Mouse (Mus musculus) heart, embryonic 10.5 days (tissue): Measurements from ENCODE around the gene Wdr76. TPM values are rescaled to one million over a fixed set of nuclear protein-coding genes. Genes with fewer than 3 reads are reported as not detected.
A peak's percentile ranks its signal among the peaks of the same experiment; 100 is the strongest.

Experiments used
- DNase-seq: peaks from one replicate; pipeline ENCODE4 v3.0.0-alpha.2; 2017; ENCODE audit warnings: low spot score
- H3K27ac ChIP-seq: fragments of 300-500 bp; sonication (generic); 2 replicates; pipeline ENCODE4 v1.5.1; 2016; ENCODE audit warnings: mild to moderate bottlenecking
- H3K27me3 ChIP-seq: fragments of 300-500 bp; sonication (generic); 2 replicates; pipeline ENCODE4 v1.6.1; 2016; ENCODE audit warnings: mild to moderate bottlenecking; ENCODE audit not compliant: poor library complexity, insufficient read depth, severe bottlenecking
- H3K36me3 ChIP-seq: fragments of 300-500 bp; sonication (generic); 2 replicates; pipeline ENCODE4 v1.6.1; 2016; ENCODE audit warnings: mild to moderate bottlenecking, moderate library complexity
- H3K4me1 ChIP-seq: fragments of 300-500 bp; sonication (generic); 2 replicates; pipeline ENCODE4 v1.6.1; 2016; ENCODE audit warnings: mild to moderate bottlenecking
- H3K4me3 ChIP-seq: fragments of 300-500 bp; sonication (generic); 2 replicates; pipeline ENCODE4 v1.5.1; 2016; ENCODE audit warnings: mild to moderate bottlenecking, moderate library complexity
- H3K9me3 ChIP-seq: fragments of 300-500 bp; sonication (generic); 2 replicates; pipeline ENCODE4 v1.6.1; 2016; ENCODE audit warnings: mild to moderate bottlenecking, moderate library complexity
- WGBS: fragments of 180-500 bp; shearing (Covaris S2); methylation state at CpG from one replicate; pipeline ENCODE4 v1.1.7; 2016; 5-methylcytosine and 5-hydroxymethylcytosine counted together
- polyA plus RNA-seq: library from polyadenylated mRNA; unstranded; fragments of >200 nt; fragmentation: Nextera tagmentation; extraction: Ambion mirVana; gene quantifications from 2 replicates; pipeline ENCODE4 v1.2.1, GENCODE M21; 2016

The Wdr76 gene
- polyA plus RNA-seq, 1 experiment from 2014 or later, result 9.1 TPM

- Histone ChIP-seq H3K27ac (peak overlapping the region; percentile 88), H3K4me1 (peaks cover 33% of the 10 kb centered on the region), H3K36me3 (peaks cover 35% of the 10 kb centered on the region), H3K27me3 (no peaks in the 10 kb centered on the region), H3K9me3 (no peaks in the 10 kb centered on the region), H3K4me3 (peak overlapping the region; percentile 42)
- WGBS, result 80% methylated on average over 6 of the region's 6 CpGs
- DNase-seq, result no peak
Observed at GRCm38 (mm10) chr2:121549630-121550029, 43.1 kb downstream of the Wdr76 start.

DNA sequence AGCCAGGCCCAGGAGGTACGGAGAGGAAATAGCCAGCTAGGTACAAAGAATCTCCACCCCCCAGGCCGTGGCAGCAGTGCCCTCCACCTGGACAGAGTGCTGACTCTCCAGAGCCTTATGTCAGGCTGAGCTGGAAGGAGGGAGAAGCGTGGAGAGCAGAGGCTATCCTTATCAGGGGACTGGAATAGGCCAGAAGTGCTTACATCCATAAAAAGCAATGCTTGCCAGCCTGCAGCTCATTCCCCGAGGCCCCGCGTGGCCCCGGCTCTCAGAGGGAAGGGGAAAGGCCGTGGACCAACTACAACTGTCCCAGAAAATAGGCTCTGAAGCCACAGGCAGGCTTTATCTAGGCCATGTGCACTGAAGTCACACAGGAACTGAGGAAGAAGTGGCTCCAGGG is 44.7 kb downstream of the Wdr76 start:
- peak; percentile 84 for DNase-seq
- no peaks in the 10 kb centered on the region for H3K27me3 ChIP-seq
- 31% methylated on average over 8 of the region's 8 CpGs for WGBS
- peaks cover 21% of the 10 kb centered on the region for H3K36me3 ChIP-seq
- H3K4me3 ChIP-seq, result peak overlapping the region; percentile 42
- peak overlapping the region; percentile 88 for H3K27ac ChIP-seq
- peaks cover 33% of the 10 kb centered on the region for H3K4me1 ChIP-seq
- H3K9me3 ChIP-seq, result no peaks in the 10 kb centered on the region

GRCm38 (mm10) chr2:121563117-121563516 is 56.6 kb downstream of the Wdr76 start:
- Histone ChIP-seq H3K4me1 (peaks cover 24% of the 10 kb centered on the region; the same call in 1 of the 2 replicates), H3K4me3 (no peak overlapping the region), H3K36me3 (no peaks in the 10 kb centered on the region), H3K27me3 (no peaks in the 10 kb centered on the region), H3K9me3 (no peaks in the 10 kb centered on the region), H3K27ac (no peak overlapping the region)
- 46% methylated on average over 3 of the region's 3 CpGs for WGBS
- DNase-seq, result no peak

GRCm38 (mm10) chr2:121565911-121566310 is 59.4 kb downstream of the Wdr76 start:
- Histone ChIP-seq H3K4me3 (no peak overlapping the region), H3K4me1 (peaks cover 26% of the 10 kb centered on the region), H3K27me3 (no peaks in the 10 kb centered on the region), H3K9me3 (no peaks in the 10 kb centered on the region), H3K27ac (no peak overlapping the region), H3K36me3 (no peaks in the 10 kb centered on the region)
- DNase-seq, result no peak
- 75% methylated on average over 5 of the region's 5 CpGs for WGBS

DNA sequence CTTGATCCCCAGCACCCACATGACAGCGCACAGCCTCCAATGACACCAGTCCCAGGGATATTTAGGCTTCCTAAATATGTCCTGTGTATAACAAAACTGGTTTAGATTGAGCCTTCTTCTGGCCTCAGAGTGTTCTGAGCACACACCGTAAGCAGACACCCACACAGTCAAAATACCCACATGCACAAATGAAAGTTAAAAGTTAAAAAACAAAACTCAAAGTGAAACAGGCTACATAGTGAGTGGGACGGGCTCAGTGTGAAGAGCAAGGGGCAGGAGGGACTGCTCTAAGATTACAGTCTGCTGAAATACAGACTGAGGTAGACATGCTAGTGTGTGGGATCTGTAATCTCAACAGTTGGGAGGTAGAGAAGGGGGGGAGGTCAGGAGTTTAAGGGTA is 63.5 kb downstream of the Wdr76 start:
- H3K4me1 ChIP-seq, result peaks cover 22% of the 10 kb centered on the region
- H3K36me3 ChIP-seq, result no peaks in the 10 kb centered on the region
- no peak for DNase-seq
- no peaks in the 10 kb centered on the region for H3K9me3 ChIP-seq
- WGBS, result 81% methylated on average over 3 of the region's 3 CpGs
- H3K4me3 ChIP-seq, result no peak overlapping the region
- H3K27ac ChIP-seq, result no peak overlapping the region
- H3K27me3 ChIP-seq, result no peaks in the 10 kb centered on the region

DNA sequence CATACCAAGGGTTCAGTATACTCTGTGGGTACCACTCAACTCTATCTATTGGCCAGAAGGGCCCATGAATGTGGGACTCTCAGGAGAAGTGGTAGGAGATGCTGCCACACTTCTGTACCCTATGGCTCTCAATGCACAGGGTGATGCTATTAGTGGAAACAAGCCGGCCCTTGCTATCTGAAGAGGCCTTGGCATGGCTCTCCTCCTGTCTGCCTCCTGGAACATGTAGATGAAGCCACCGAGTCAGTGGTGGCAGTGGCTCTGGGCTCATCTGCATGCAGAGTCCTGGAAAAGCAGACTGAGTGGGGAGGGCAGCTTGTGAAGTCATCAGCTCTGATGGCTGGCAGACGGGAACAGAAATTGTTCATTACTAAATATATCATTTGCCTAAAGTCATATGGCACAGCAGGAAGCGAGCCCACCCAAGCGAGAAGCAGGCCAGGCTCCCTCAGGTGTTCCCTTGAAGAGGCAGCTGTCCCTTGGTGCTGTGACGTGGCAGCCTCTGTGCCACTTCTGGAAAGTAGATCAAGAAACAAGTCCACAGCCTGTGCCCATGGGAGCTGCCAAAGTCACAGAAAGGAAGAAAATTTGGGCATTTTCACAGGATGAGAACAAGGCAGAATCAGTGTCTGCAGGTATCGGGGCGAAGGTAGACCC is 64.6 kb downstream of the Wdr76 start:
- no peaks in the 10 kb centered on the region for H3K9me3 ChIP-seq
- H3K4me3 ChIP-seq, result no peak overlapping the region
- H3K27ac ChIP-seq, result no peak overlapping the region
- H3K4me1 ChIP-seq, result peaks cover 28% of the 10 kb centered on the region
- DNase-seq, result no peak
- WGBS, result 57% methylated on average over 8 of the region's 8 CpGs
- no peaks in the 10 kb centered on the region for H3K36me3 ChIP-seq
- no peaks in the 10 kb centered on the region for H3K27me3 ChIP-seq

DNA sequence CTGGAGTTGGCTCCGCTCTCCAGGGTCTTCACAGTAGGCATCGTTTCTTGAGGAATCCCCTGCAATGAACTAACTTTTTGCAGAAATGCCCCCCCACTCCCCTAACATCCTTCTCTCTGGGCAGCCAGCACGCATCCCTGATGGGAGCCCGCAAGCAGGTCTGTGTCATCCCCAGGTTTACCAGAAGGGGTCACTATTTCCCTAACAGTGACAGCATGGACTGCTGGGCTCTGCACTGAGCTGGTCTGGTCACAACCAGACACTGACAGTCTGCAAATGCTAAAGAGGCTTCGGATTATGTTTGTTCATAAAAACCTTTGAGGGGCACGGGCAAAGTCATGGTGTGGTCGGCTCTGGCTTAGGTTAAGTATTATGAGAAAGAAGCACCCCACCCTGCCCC is 65.3 kb downstream of the Wdr76 start:
- Histone ChIP-seq H3K27ac (no peak overlapping the region), H3K4me3 (no peak overlapping the region), H3K9me3 (no peaks in the 10 kb centered on the region), H3K27me3 (no peaks in the 10 kb centered on the region), H3K4me1 (peaks cover 24% of the 10 kb centered on the region), H3K36me3 (no peaks in the 10 kb centered on the region)
- DNase-seq, result peak; percentile 90
- WGBS, result 16% methylated on average over 7 of the region's 7 CpGs

GRCm38 (mm10) chr2:121574066-121574630 is 67.6 kb downstream of the Wdr76 start:
- Histone ChIP-seq H3K36me3 (no peaks in the 10 kb centered on the region), H3K27ac (peak overlapping the region; percentile 43; the same call in 1 of the 2 replicates)

GRCm38 (mm10) chr2:121575741-121576201 is 69.2 kb downstream of the Wdr76 start:
- no peaks in the 10 kb centered on the region for H3K9me3 ChIP-seq
- no peaks in the 10 kb centered on the region for H3K27me3 ChIP-seq
- peaks cover 24% of the 10 kb centered on the region for H3K4me1 ChIP-seq
- no peaks in the 10 kb centered on the region for H3K36me3 ChIP-seq
- 45% methylated on average over 8 of the region's 8 CpGs for WGBS
- no peak for DNase-seq
- H3K4me3 ChIP-seq, result no peak overlapping the region
- 0 out of 2 replicates have a peak overlapping the region, but pooled peaks have one; percentile 25 for H3K27ac ChIP-seq

More at GRCm38 (mm10) chr2:121574066-121574630, 67.6 kb downstream of the Wdr76 start:
- WGBS, result 66% methylated on average over 9 of the region's 9 CpGs
- peaks cover 24% of the 10 kb centered on the region for H3K4me1 ChIP-seq
- no peak for DNase-seq
- no peaks in the 10 kb centered on the region for H3K9me3 ChIP-seq
- H3K27me3 ChIP-seq, result no peaks in the 10 kb centered on the region
- H3K4me3 ChIP-seq, result no peak overlapping the region

DNA sequence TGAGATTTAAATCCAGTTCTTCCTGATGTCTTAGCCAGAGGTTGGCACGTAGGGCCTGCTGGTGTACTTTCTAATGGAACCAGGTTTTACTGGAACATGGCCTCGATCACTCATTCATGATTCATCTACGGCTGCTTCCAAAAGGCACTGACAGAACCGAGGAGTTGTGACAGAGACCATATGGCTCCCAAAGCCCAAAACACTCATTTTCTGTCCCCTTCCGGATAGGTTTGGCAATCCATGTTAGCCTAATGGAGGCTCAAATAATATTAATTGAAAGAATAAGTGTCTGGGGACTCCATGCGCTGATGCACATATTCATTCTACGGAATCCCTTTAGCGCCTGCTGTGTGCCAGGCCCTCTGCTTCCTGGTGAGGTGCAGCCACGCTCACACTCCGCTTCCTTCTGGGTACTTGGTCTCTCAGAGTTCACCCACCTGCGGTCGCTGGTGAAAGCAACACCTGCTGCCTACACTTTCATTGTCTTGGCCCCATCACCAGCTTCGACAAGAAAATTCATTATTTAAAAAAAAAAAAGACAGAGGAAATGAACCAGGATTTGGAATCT is 76.4 kb downstream of the Wdr76 start:
- no peak overlapping the region for H3K27ac ChIP-seq
- WGBS, result 84% methylated on average over 13 of the region's 13 CpGs

DNA sequence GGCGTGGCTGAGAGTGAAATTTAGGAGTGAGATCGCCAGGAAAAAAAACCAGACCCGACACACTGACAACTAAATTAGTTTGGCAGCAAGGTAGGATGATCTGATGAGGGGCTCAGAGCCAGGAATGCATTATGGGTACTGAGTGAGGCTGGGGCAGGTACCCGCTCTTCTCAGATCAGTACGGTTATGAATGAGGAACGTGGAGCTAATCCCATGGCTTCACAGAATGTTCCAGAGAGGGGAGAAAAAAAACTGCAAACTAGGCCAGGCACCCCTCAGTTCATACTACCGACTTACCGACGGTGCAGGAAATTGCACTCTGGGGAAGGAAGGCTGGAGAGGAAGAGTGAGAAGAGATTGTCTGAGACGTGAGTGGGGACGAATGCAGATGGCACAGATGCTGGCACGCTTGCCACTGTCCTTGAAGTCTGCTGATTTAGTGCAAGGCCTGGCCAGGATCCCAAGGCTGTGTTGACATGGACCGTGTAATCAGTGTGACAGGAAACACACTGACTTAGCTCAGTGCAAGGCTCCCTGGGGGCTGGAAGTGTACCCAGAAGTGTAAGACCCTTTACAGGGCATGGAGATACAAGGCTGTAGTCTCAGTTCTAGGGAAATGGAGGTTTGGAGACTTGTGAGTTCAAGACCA is 77.1 kb downstream of the Wdr76 start:
- Histone ChIP-seq H3K36me3 (no peaks in the 10 kb centered on the region), H3K27me3 (no peaks in the 10 kb centered on the region), H3K4me1 (peaks cover 13% of the 10 kb centered on the region), H3K4me3 (no peak overlapping the region), H3K9me3 (no peaks in the 10 kb centered on the region), H3K27ac (no peak overlapping the region)
- WGBS, result 60% methylated on average over 13 of the region's 13 CpGs
- no peak for DNase-seq

More for the DNA sequence above, 76.4 kb downstream of the Wdr76 start:
- H3K9me3 ChIP-seq, result no peaks in the 10 kb centered on the region
- no peaks in the 10 kb centered on the region for H3K27me3 ChIP-seq
- H3K4me1 ChIP-seq, result peaks cover 6% of the 10 kb centered on the region
- DNase-seq, result no peak
- H3K36me3 ChIP-seq, result no peaks in the 10 kb centered on the region
- no peak overlapping the region for H3K4me3 ChIP-seq

- 0 out of 2 replicates have a peak overlapping the region, but pooled peaks have one; percentile 30 for H3K27ac ChIP-seq
- DNase-seq, result no peak
- no peaks in the 10 kb centered on the region for H3K9me3 ChIP-seq
- H3K36me3 ChIP-seq, result no peaks in the 10 kb centered on the region
- H3K4me1 ChIP-seq, result peaks cover 17% of the 10 kb centered on the region
- no peak overlapping the region for H3K4me3 ChIP-seq
- 0 out of 2 replicates have a peak, but pooled peaks cover 2% of the 10 kb centered on the region for H3K27me3 ChIP-seq
- WGBS, result 54% methylated on average over 5 of the region's 5 CpGs
Observed at GRCm38 (mm10) chr2:121584705-121585104, 78.2 kb downstream of the Wdr76 start.
